Mouse (Mus musculus): ENCODE results near the gene Socs1. TPM values are rescaled to one million over a fixed set of nuclear protein-coding genes. Genes with fewer than 3 reads are reported as not detected.
A peak's percentile ranks its signal among the peaks of the same experiment; 100 is the strongest.

Gene Socs1
- polyA plus RNA-seq, 1 experiment = 4.8 TPM

DNA sequence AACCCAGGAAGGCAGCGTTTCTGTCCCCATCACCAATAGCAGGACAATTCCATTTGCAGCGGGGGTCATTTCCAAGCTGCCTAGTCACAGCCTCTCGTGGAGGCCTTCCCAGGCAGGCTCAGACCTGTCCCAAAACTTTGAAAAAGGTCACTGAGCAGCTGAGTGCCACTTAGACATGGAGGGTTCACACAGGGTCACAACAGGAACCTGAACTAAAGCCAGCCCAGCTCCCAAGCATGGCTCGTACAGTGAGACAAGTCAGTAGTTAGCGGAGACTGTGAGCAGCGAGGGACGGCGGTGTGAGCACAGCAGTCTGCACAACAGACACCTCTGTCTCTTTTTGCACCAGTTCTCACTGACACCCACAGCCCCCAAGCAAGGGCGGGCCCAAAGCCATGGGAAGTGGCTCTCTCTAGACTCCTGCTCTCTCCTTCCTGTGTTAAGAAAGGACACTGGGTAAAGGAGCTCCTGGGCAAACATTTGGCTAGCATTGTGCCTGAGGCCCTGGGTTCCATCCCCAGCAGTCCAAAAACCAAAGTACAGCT, 45.4 kb downstream of the Socs1 start:
- TF ChIP-seq POLR2A (IDR thresholded peaks at IDR 0.05; ENCODE audit: borderline replicate concordance, control insufficient read depth, low read depth, low read length) (no peak), CTCF (IDR thresholded peaks at IDR 0.05; ENCODE audit: control insufficient read depth, insufficient read depth, low read length) (no peak)
- H3K4me1 ChIP-seq (ENCODE audit: control insufficient read depth, insufficient read depth, low read length) = no peaks in the 10 kb centered on the region; the same call in 1 of the 2 replicates
- 74% methylated on average over 9 of the region's 9 CpGs for WGBS
- H3K4me3 ChIP-seq (replicated peaks; ENCODE audit: control insufficient read depth, low read depth, low read length) = no peak overlapping the region
- H3K27ac ChIP-seq (ENCODE audit: control insufficient read depth, insufficient read depth, low read depth, low read length, poor library complexity) = no peak overlapping the region

GRCm38 (mm10) chr16:10738866-10739265, 46.5 kb downstream of the Socs1 start:
- WGBS = 58% methylated on average over 3 of the region's 3 CpGs
- Histone ChIP-seq H3K27ac (ENCODE audit: control insufficient read depth, insufficient read depth, low read depth, low read length, poor library complexity) (no peak overlapping the region), H3K4me3 (replicated peaks; ENCODE audit: control insufficient read depth, low read depth, low read length) (no peak overlapping the region), H3K4me1 (ENCODE audit: control insufficient read depth, insufficient read depth, low read length) (no peaks in the 10 kb centered on the region; the same call in 1 of the 2 replicates)
- TF ChIP-seq POLR2A (IDR thresholded peaks at IDR 0.05; ENCODE audit: borderline replicate concordance, control insufficient read depth, low read depth, low read length) (no peak), CTCF (IDR thresholded peaks at IDR 0.05; ENCODE audit: control insufficient read depth, insufficient read depth, low read length) (no peak)

- TF ChIP-seq CTCF (IDR thresholded peaks at IDR 0.05; ENCODE audit: control insufficient read depth, insufficient read depth, low read length) = no peak
- TF ChIP-seq POLR2A (IDR thresholded peaks at IDR 0.05; ENCODE audit: borderline replicate concordance, control insufficient read depth, low read depth, low read length) = no peak
- WGBS = 38% methylated on average over 2 of the region's 2 CpGs
- H3K27ac ChIP-seq (ENCODE audit: control insufficient read depth, insufficient read depth, low read depth, low read length, poor library complexity) = no peak overlapping the region
- no peak overlapping the region for H3K4me3 ChIP-seq (replicated peaks; ENCODE audit: control insufficient read depth, low read depth, low read length)
- no peaks in the 10 kb centered on the region; the same call in 1 of the 2 replicates for H3K4me1 ChIP-seq (ENCODE audit: control insufficient read depth, insufficient read depth, low read length)
These were observed 47.8 kb downstream of the Socs1 start for GRCm38 (mm10) chr16:10737571-10737970.

GRCm38 (mm10) chr16:10736364-10736763, 49.0 kb downstream of the Socs1 start:
- WGBS = 66% methylated on average over 10 of the region's 10 CpGs
- no peak overlapping the region for H3K4me3 ChIP-seq (replicated peaks; ENCODE audit: control insufficient read depth, low read depth, low read length)
- H3K27ac ChIP-seq (ENCODE audit: control insufficient read depth, insufficient read depth, low read depth, low read length, poor library complexity) = no peak overlapping the region
- H3K4me1 ChIP-seq (ENCODE audit: control insufficient read depth, insufficient read depth, low read length) = peaks cover 4% of the 10 kb centered on the region
- no peak for TF ChIP-seq POLR2A (IDR thresholded peaks at IDR 0.05; ENCODE audit: borderline replicate concordance, control insufficient read depth, low read depth, low read length)
- TF ChIP-seq CTCF (IDR thresholded peaks at IDR 0.05; ENCODE audit: control insufficient read depth, insufficient read depth, low read length) = no peak

DNA sequence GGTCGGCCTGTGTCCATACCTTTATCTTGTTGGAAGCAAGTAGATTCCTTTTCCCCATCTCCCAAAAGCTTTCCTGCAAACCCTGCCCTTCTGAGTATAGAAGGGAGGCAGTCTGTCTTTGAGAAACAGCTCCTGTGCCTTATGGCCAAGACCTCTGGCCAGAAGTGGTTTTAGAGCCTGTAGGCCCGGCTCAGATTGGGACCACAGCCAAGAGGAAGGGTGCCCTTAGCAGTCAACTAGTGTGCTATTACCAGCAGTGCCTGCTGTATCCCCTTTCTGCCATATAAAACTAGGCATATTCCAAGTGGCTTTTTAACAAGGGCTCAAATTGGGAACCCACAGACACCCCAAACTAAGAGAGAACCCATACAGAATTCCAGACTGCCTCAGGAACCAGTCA, 49.6 kb downstream of the Socs1 start:
- Histone ChIP-seq H3K4me3 (replicated peaks; ENCODE audit: control insufficient read depth, low read depth, low read length) (no peak overlapping the region), H3K4me1 (ENCODE audit: control insufficient read depth, insufficient read depth, low read length) (peaks cover 4% of the 10 kb centered on the region), H3K27ac (ENCODE audit: control insufficient read depth, insufficient read depth, low read depth, low read length, poor library complexity) (no peak overlapping the region)
- 50% methylated on average over 2 of the region's 2 CpGs for WGBS
- TF ChIP-seq POLR2A (IDR thresholded peaks at IDR 0.05; ENCODE audit: borderline replicate concordance, control insufficient read depth, low read depth, low read length) (no peak), CTCF (IDR thresholded peaks at IDR 0.05; ENCODE audit: control insufficient read depth, insufficient read depth, low read length) (no peak)

GRCm38 (mm10) chr16:10732421-10732820, 52.9 kb downstream of the Socs1 start:
- H3K27ac ChIP-seq (ENCODE audit: control insufficient read depth, insufficient read depth, low read depth, low read length, poor library complexity) = peak overlapping the region; percentile 15
- TF ChIP-seq POLR2A (IDR thresholded peaks at IDR 0.05; ENCODE audit: borderline replicate concordance, control insufficient read depth, low read depth, low read length) (no peak), CTCF (IDR thresholded peaks at IDR 0.05; ENCODE audit: control insufficient read depth, insufficient read depth, low read length) (no peak)
- WGBS = 19% methylated on average over 5 of the region's 5 CpGs
- H3K4me1 ChIP-seq (ENCODE audit: control insufficient read depth, insufficient read depth, low read length) = peaks cover 4% of the 10 kb centered on the region
- peak overlapping the region; percentile 19 for H3K4me3 ChIP-seq (replicated peaks; ENCODE audit: control insufficient read depth, low read depth, low read length)

Other genes with a start within 250 kb of the Socs1 start
- gene Dexi, start 242.5 kb downstream of the Socs1 start, polyA plus RNA-seq (2011; ENCODE audit: insufficient read depth, insufficient read length, low replicate concordance, missing spikeins) = 4.2 and 4.3 TPM in 2 replicates
- 3.0 and 6.3 TPM in 2 replicates for gene Clec16a, start 240.2 kb downstream of the Socs1 start, polyA plus RNA-seq (2011; ENCODE audit: insufficient read depth, insufficient read length, low replicate concordance, missing spikeins)
- not detected in 2 replicates for gene Tnp2, start 3.1 kb upstream of the Socs1 start, polyA plus RNA-seq (2011; ENCODE audit: insufficient read depth, insufficient read length, low replicate concordance, missing spikeins)
- not detected in 2 replicates for gene Prm3, start 5.4 kb upstream of the Socs1 start, polyA plus RNA-seq (2011; ENCODE audit: insufficient read depth, insufficient read length, low replicate concordance, missing spikeins)
- not detected in 2 replicates for gene Prm2, start 10.6 kb upstream of the Socs1 start, polyA plus RNA-seq (2011; ENCODE audit: insufficient read depth, insufficient read length, low replicate concordance, missing spikeins)
- 4.6 TPM in 1 of 2 replicates, not detected in the other for gene Prm1, start 20.3 kb upstream of the Socs1 start, polyA plus RNA-seq (2011; ENCODE audit: insufficient read depth, insufficient read length, low replicate concordance, missing spikeins)
- not detected in 2 replicates for gene Gm11172, start 27.4 kb upstream of the Socs1 start, polyA plus RNA-seq (2011; ENCODE audit: insufficient read depth, insufficient read length, low replicate concordance, missing spikeins)
- 3.8 and 4.8 TPM in 2 replicates for gene Rmi2, start 49.5 kb upstream of the Socs1 start, polyA plus RNA-seq (2011; ENCODE audit: insufficient read depth, insufficient read length, low replicate concordance, missing spikeins)

All from bone marrow, adult 2 months (tissue).